Mouse (Mus musculus) embryo, embryonic 10.5 days (tissue): ENCODE data around the gene Ythdf1.

Experiments
- DNase-seq: peaks from one replicate; pipeline ENCODE4 v3.0.0-alpha.2; 2015; ENCODE audit warnings: low spot score

Ythdf1 gene

GRCm38 (mm10) chr2:180905556-180906221 lies 15.1 kb downstream of the Ythdf1 start:
- no peak for DNase-seq

GRCm38 (mm10) chr2:180904435-180905208 lies 16.1 kb downstream of the Ythdf1 start:
- no peak for DNase-seq

DNA sequence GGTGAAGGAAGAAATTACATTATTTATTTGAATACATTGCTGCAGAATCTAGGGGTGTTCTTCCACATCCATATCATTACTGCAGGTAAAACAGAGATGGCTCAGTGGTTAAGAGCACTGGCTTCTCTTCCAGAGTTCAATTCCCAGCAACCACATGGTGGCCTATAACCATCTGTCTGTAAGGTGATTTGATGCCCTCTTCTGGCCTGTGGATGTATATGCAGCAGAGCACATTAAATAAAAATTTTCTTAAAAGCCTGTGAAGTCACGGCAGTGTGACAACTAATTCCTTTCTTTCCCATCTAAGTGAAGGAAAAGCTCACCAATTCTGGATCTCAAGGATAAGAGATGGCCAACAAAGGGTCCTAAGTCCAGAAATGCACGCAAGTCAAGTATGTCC lies 18.7 kb downstream of the Ythdf1 start:
- peak; percentile 82 for DNase-seq

DNA sequence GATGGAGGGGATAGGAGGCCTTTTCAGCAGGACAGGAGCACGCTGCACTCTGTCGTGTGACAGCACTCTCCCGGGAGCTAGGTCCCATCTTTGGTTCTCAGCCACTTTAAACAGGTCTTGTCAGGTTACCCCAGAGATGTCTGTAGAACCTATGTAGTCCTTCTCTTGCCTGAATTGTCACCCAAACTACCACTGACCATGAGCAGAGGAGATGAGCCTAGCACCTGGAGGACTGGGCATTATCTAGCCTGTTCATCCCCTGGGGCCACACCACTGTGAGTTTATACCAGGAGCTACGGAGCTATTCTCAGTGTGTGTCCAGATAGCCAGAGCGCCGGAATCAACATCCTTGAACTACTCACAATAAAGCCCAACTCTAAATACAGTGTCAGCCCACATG lies 22.9 kb downstream of the Ythdf1 start:
- DNase-seq, result no peak

GRCm38 (mm10) chr2:180896819-180897625 lies 23.7 kb downstream of the Ythdf1 start:
- no peak for DNase-seq

DNA sequence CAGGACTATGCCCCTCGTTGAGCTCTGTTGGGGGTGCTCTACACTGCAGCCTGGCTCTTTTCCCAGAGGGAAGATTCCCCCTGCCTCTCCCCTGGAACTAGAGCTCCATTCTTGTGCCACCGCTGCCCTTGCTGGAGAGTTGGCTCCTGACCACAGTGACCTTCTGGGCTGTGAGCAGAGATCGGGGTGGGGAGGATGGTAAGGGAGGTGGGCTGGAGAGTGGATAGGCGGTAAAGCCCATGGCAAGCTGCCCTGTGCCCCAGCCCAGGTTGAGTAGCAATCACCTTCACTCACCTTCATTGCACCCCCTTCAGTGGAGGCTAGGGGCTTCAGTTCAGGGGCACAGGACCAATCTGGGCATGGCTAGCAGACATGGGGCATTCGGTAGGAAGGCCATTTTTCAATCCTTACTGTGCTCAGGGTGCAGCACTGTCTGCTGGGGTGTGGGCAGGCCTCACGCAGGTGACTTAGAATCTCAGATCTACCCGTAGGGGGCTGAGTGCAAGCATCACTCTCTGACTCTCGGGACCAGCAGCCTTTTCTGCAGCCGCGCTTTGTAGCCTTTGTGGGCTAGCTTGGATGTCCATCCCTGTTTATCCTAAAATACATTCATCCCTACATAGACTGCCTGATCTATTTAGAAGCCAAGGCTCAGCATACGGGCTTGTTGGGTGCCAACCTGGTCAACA lies 24.8 kb downstream of the Ythdf1 start:
- no peak for DNase-seq

- no peak for DNase-seq
Measured at GRCm38 (mm10) chr2:180895321-180895720, 25.4 kb downstream of the Ythdf1 start.

DNA sequence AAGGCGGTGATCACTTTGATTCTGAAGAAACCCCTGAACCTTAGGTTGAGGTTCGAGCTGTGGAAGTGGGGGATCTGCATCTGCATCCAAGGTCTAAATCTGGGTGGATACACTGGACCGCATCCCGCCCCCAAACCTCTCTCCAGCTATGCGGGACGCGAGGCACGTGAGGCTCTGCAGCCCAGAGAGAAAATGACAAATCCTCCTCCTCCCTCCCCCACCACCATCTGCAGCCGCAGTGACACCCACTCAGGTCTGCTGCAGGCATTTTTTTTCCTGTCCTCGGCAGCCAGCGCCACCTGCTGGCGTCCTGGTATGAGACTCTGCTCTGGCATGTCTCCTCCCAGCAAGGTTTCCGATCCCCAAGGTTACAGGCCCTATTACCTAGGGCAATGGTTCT lies 26.0 kb downstream of the Ythdf1 start:
- peak; percentile 92 for DNase-seq

- DNase-seq, result peak; percentile 79
Measured at GRCm38 (mm10) chr2:180894029-180894623, 26.6 kb downstream of the Ythdf1 start.

- DNase-seq, result peak; percentile 35
Measured at GRCm38 (mm10) chr2:180893537-180894028, 27.2 kb downstream of the Ythdf1 start.

DNA sequence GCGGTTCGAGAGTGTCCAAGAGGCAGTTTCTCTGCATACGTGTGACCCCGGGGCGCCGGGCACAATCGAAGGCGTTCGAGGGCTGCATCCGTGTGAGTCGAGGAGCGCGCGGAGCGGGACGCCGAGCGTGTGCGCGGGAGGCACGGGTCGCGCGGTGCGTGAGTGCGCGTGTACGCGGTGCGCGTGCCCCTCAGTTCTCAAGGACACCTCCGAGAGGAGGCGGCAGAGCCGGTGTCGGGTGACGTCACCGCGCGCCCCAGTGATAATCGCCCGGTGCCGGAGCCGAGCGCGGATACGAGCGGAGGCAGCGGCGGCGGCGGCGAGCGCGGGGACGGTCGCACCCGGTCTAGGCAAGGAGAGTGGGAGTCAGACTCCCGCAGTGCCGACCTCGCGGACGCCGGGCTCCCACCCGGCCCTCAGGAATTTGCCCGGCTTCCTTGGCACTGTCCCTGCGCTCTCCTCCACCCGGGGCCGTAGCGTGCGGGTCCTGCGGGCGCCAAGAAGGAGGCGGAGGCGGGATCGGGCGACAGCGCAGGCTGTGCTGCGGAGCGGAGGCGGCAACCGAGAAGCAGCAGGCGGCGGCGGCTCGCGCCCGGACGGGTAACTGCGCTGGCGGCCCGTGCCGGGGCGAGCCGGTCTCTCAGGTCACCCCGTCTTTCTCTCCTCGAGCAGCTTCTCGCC lies 27.8 kb downstream of the Ythdf1 start:
- peak; percentile 71 for DNase-seq

- peak; percentile 52 for DNase-seq
Measured at GRCm38 (mm10) chr2:180891835-180892323, 28.9 kb downstream of the Ythdf1 start.

DNA sequence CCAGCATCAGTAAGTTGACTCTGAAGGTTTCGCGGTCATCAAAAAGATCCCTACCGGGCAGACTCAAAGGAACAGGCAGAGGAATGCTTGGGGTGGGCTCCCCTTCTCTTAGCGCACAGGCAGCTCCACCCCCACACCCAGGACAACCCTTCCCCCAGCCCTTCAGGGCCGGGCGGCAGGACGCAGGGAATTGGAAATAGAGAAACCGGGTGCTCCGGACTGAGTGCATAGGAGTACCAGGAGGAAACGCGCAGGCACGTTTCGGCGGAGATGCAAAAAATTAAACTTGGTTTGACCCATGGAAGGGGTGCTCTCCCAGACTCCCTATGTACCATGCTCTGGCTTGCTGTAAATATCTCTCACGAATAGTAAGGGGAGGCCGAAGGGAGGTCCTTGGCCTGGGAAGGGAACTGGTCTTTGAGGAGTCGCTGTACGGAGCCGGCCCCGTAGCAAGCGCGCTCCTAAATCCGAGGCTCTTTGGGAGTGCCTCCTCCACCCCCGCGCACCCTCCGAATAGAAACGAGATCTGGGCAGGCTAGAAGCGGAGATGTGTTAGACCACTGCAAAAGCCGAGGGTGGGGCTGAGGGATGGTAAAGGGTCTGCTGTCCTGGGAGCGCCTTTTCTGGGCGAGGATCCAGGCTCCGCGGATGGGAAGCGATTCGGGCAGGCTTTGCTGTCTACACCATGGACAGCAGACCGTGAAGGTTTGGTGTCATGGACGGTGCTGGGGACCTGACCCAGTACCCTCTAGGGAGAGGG lies 29.5 kb downstream of the Ythdf1 start:
- peak; percentile 60 for DNase-seq

DNA sequence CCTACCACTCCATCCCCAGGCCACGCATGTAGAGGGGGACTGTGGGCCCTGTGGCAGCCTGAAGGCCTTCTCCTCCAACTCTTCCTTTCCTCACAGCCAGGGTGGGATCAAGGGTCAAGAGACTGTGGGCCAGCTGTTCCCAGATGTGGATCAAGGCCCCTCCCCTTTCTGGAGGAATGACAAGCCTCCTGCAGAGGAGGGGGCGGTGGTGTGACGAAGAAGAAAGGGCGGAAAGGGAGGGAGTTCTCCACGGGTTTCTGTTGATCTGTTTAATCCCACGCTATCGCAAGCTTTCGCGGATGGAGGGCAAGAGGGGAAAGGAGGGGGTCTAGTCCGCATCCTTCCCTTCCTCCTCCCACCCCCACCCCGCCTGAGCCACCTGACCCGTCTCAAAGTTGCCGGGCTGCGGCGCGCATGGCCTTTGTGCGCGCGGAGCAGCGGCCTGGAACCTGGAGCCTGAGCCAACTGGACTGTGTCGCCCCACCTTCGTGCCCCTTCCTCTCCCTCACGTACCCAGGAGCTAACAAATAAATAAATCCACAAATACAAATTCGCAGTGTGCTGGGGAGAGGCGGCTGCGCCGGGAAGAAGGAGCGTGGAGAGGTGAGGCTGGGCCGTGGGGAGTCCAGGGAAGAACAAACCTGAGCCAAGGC lies 30.2 kb downstream of the Ythdf1 start:
- peak; percentile 80 for DNase-seq

DNA sequence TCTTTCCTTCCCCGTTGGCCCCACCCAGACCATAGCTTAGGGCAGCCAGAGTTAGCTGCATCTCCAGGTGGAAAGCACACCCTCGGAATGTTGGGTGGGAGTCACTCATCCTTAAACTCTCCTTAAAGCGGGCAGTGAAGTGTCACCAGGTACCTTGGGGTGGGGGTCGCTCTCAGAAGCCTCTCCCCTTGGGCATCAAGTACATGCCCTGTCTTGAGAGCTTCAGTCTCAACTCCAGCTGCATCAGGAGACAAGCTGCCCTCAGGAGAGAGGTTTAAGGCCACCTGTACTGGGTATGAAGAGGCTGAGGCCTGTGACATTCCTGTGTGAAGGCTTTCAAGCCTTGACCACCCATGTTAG lies 30.8 kb downstream of the Ythdf1 start:
- no peak for DNase-seq

DNA sequence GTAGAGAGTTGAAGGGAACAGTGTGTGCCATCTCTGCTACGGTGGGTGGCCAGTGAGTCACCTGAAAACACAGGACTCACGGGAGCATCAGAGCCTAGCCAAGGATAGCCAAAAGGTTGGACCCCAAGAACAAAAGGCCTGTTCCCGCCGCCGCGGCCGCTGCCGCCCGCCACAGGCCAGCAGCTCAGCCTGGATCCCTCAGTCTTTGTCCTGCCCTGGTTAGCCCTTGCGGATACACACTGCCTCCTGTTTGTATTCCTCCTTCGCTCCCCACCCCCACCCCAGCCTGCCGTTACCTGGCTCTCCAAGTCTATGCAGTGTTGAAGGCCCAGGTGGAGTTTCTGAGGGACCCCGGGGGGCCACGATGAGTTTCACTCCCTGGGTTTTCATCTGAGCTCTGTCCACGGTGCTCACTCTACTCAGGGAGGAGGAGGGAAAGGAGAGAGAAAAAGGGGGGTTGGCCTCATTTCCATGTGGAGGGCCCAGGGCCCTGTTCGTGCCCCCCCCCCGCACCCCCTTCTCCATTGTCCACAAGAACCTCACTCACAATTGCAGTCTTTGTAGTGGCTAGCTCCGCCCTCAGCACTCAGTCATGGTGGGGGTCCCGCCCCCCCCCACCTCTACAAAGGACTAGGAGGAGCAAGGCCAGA lies 31.4 kb downstream of the Ythdf1 start:
- peak; percentile 73 for DNase-seq

GRCm38 (mm10) chr2:180885270-180885669 lies 35.5 kb downstream of the Ythdf1 start:
- no peak for DNase-seq

GRCm38 (mm10) chr2:180881281-180881680 lies 39.5 kb downstream of the Ythdf1 start:
- DNase-seq, result peak; percentile 41
